Mouse (Mus musculus) megakaryocyte-erythroid progenitor cell, adult 5-6 weeks (primary cell): ENCODE results near the gene Dtx3. TPM values are rescaled to one million over a fixed set of nuclear protein-coding genes. Genes with fewer than 3 reads are reported as not detected.
A peak's percentile ranks its signal among the peaks of the same experiment; 100 is the strongest.

Source experiments
- ATAC-seq: replicated peaks from 2 replicates; pipeline ENCODE4 v1.8.0; 2016; ENCODE audit warnings: mild to moderate bottlenecking, inconsistent platforms; ENCODE audit not compliant: severe bottlenecking, poor library complexity, low FRiP score, low TSS enrichment
- total RNA-seq, 2 experiments: library from RNA; stranded (forward) in 1 of 2; stranded (reverse) in 1 of 2; fragments of 200-1000, 215-1000 nt in 1 of 2; fragments of >200 nt in 1 of 2; fragmentation: Nextera tagmentation in 1 of 2; gene quantifications; 2 replicates each; pipeline ENCODE4 v1.2.3; 2014 to 2017

The Dtx3 gene
- total RNA-seq, 2 experiments from 2014 or later = 28.5 to 160 TPM

DNA sequence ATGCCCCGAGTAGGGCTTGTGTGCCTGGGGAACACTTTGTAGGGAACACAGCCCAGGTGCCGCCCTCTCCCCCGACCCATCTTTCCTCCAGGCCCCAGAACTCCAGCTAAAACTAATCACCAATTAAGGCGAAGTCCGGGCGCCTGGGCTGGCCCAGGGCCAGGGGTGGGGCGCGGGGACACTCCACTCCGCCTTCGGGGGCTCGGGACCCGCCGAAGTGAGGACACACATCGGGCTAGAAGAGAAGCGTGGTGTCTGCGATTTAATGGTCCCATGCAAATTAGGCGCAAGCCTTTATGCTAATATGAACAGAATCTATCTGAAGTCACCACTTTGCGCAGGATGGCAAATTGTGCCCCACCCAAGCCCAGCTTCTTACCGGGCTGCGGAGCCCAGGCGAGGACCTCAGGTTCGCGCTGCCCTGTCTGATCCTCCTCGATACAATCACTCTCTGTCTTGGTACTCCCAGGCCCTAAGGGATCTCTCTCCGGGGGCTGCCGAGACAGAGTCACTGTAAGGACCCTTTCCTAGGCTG lies 6.3 kb downstream of the Dtx3 start:
- peak; percentile 69 for ATAC-seq

DNA sequence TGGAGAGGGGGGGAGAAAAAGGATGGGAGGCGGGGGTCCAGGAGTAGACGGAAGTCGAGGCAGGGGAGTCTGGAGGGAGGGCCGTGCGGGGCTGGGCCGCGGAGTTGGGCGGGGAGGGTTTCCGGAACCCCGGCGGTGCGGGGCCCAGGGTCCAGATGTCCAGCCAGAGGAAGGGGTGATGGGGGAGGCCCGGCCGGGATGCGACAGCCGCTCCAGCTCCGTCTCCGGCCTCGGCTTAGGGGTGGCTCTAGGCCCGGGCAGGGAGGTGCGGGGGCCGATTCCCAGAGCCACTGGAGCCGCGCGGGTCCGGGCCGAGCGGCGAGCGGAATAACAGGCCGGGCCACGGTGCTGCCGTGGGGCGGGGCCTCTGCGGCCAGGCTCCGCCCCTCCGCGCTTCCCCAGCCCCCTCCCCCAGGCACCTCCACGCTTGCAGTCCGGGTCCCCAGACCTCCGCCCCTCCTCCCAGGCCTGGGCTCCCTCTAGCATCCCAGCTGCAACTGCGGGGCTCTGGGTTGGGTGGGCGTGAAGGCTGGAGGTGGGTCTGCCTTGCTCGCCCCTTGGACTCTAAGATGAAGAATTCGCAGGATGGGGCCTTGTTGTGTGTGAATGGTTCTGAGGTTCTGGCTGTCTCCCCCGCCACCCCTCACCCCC lies 6.9 kb downstream of the Dtx3 start:
- ATAC-seq = 0 out of 2 replicates have a peak, but pooled peaks have one; percentile 2

DNA sequence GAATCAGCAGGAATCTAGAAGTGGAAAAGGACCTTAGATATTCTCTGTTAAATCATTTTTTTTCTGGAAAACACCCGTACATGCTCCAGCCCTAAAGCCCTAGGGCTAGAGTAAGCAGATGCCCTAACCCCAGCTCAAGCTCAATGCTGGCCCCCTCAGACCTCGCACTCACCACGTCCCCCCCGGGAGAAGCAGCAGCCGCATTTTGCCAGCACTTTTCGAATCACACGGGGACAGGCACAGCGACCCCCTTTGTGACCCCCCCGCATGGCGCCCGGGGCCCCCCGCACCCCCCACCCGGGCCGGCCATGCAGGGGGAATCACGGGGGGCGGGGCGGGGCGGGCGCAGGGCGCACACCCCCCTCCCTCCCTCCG lies 7.5 kb downstream of the Dtx3 start:
- no peak for ATAC-seq

DNA sequence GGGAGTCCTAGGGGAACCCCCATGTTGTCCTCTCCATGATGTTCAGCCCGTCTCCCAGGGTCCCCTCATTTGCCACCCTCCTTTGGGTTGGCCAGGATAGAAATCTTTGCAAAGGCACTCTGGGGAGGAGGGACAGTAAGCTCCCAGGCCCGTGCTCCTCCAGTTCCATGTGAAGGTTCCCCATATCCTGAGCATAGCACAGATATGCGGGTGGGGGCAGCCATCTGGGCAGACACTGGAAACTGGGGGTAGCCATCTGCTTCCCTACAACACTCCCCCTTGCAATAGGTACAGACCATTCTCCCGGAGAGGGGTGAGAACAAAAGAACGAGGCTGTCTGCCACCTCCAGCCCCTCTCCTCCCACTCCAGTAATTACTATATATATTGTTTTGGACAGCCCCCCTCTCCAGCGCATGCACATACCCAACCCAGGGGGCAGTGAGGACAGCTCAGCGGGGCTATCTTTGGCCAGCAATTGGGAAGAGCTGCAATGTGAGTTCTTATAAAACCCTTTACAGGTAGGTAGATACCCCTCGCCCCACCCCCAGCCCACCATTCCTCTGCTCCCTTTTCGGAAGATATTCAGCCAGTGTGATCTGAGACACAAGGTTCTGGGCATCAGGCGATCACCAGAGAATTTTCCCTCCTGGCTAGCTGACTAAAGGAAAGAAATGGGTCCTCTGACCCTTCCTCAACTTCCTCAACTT lies 8.0 kb downstream of the Dtx3 start:
- ATAC-seq = no peak

DNA sequence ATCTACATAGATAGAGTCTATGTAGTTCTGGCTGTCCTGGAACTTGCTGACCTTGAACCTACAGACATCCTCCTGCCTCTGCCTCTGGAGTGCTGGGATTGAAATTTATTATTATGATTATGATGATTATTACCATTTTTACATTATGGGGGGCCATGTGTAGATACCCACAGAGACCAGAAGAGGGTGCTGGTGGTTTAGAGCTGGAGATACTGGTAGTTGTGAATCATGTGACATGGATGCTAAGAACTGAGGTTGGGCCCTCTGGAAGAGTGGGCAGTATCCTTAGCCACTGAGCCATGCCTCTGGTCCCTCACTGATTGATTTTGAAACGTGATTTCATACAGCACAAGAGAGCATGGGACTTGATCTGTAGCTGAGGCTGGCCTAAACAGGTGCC lies 9.1 kb downstream of the Dtx3 start:
- ATAC-seq = no peak

DNA sequence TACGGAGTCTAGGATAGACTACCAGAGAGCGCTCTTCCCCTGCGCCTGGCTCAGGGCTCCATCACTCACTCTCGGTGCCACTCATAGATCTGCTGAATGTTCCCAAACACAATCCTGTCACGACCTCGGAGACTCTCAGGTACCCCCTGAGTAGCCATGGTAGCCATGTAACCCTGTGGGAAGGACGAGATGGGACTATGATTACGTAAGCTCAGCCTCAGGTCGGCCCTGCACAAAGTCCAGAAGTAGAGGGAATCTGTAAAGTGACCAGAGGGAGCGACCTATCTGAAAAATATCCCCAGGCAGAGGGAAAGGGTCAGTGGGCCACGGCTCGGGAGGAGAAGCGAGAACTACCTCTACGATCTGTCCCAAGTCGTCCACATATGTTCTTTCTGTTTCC lies 10.0 kb downstream of the Dtx3 start:
- ATAC-seq = no peak

DNA sequence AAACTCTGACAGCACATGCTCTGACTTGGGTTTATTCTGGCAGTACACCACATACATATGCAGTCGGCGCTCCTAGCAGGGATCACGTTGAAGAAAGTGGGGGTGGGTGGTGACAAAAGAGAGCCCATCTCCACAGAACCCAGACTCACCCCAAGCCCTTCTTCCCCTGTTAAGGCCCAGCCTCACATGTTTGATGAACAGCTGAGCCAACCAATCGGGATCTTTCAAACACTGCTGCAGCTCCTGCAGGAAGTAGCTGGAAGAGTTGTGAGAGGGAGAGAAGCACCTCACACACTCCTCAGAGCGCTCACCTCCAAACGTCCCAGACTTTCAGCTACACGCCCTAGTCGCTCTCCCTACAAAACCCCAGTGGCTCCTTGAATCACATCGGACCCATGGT lies 10.4 kb downstream of the Dtx3 start:
- no peak for ATAC-seq

DNA sequence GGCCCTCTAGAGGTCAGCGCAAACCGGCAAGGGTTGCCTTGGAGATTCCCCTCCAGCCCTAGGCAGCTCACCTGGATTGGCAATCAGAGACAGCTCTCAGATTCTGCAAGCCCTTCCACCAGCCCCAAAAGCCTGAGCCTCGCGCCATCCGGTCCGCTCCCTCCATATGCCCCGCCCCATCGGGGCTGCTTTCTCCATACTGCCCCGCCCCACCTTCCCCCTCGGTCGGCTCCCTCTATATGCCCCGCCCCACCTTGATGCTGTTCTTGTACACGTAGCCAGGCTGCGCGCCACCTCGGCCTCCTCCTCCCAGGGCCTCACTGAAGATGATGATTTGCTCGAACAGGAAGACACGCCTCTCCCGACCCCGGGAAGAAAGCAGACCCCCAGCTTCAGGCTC lies 11.8 kb downstream of the Dtx3 start:
- ATAC-seq = 0 out of 2 replicates have a peak, but pooled peaks have one; percentile 19

DNA sequence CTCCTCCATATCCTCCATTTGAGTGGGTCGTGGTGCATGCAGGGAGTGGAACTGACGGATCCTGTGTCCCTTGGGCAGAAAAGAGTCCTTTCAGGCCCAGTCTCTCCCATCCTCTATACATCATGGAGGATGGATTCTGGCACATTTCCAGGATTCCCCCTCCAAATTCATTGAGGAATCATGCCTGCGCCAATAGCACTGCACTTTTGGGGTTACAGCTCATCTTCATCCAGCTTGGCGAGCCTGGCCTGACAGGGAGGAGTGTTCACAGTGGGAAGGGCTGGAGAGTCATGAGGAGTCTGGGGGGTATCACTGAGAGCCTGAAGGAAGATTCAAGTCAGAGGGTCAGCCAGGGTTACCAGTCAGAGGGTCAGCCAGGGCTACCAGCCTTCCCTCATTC lies 12.9 kb downstream of the Dtx3 start:
- no peak for ATAC-seq

DNA sequence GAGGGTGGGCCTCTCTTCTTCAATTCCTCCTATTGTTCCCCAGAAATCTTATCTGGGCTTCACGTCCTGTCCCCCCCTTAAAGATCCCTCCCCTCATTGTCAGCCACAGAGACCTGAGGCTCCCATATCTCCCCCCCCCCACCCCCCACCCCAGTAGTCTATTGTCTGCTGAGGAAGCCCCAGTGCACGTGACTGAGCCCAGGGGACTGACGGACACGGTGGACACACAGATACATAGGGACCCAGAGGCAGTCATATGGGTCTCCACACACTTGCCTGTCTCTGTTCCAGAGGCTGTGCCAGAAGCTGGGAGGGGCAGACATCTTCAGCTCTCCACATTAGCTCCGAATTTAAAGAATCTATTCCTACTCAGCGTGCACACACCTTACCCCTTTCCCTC lies 14.0 kb downstream of the Dtx3 start:
- ATAC-seq = no peak

DNA sequence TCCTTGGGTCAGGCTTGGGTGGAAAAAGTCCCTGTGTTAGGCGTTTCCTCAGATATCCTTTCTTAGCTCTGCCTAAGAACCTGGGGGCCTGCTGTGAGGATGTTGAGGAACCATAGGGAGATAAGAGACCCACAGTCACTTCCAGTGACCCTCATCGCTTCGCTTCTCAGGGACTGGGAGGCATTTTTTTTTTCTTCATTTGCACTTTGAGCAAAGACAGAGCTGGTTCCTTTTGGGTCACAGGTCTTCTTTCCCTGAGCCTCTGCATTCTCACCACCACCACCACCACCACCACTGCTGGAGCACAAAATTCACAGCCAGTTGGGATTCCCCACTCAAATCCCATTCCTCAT lies 14.9 kb downstream of the Dtx3 start:
- no peak for ATAC-seq

DNA sequence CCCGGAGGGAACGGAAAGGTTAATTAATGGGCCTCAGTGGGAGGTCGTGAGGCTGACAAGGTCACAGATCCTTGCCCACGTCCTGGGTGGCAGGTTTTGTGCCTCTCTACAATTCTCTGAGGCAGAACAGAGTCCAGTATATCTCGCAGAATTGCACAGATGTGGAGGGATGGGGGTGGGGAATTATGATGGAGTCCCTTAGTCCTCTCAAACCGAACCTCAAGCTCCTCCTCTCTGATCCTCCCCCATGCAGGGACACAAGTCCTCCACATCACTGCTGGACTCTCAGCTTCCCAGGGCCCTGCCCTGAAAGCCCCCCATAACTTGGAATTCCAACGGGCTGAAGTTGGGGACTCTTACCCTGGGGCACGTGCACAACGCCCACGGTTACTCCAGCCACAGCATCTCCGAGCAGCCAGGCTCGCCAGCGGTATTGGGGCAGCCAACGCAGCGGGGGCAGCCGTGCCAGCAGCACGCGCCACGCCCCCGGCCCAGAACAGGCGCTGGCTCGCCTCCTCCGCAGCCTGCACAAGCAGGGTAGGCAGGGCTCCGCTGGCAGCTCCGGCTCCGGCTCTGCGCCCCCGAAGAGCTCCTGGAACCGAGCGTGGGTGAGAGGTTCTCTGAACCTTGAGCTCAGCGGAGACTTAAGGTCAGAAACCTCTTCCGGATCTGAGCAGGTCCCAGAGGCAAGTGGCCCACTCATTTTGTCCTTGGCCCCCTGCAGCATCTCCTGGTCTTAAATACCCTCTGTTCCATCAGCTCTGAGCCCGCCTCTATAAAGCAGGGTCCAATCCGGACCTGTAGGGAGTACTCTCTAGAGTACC lies 15.4 kb downstream of the Dtx3 start, which contains the start of gene Slc26a10:
TSS of gene Slc26a10 (minus strand) at position 775 of the 824 bp plus-strand sequence.
- no peak for ATAC-seq

DNA sequence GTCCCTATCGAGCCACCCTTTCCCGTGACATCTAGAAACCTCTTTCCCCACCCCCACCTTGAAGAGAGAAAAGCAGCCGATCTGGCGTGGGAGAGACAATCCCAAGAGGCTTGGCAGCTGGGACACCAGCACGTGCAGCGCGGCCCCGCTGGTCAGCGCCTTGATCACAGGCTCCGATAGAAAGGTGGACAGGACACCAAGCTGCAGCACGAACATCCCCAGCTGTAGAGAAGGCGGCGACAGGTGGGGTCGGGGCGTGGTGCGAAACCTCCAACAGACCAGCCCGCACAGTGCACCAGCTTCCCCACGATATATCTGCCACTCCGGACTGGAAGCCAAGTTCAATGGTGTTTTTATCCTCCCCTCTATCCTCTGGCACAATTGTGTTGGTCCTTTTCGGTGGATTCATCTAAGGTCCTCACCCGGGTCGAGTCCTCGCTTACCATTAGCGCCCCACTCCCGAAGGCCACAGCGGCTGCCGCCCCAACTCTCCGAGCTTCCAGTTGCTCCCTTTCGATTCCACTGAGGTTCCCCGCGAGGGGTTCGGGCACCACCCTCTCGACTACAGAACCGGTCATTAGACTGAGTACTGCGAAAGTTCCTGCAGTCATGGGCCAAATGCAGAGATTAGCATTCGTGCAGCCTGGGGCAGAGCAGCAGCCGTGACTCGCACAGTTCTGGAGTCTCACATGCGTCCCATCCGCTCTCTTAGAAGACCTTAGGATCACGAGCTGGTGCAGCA lies 17.1 kb downstream of the Dtx3 start:
- peak; percentile 16; the same call in 1 of the 2 replicates for ATAC-seq

DNA sequence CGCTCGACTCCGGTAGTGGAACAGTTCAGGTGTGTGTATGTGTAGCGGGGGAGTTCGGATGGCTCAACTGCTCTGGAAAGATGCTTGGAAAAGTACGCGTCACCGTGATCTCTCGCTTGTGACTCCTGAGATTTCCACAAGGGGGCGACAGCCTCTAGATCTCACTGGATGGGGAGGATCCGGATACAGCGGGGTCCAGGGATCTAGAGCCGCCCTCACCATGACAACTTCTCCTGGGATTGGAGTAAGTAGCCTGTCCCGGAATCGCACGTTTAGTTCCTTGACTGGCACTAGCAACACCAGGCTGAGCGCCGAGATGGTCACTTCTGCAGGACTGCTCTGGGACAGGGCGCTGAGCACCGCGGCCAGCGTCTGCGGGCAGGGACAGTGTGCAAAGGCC lies 17.8 kb downstream of the Dtx3 start:
- peak; percentile 59 for ATAC-seq

DNA sequence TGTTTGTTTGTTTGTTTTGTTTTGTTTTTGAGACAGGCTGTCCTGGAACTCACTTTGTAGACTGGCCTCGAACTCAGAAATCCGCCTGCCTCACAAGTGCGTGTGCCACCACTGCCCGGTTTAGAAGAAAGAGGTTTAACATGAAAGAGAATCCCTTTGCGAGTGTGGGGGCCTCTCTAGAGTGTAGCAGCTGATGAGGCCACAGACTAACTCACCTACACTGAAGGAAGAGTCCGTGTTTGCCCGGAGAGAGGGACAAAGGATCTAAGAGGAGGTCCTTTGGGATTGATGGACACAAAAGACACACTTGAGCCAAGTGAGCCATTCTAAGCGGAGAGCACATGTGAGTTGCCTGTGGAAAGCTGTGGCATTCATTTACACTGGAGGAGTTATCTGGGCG lies 18.3 kb downstream of the Dtx3 start:
- no peak for ATAC-seq

DNA sequence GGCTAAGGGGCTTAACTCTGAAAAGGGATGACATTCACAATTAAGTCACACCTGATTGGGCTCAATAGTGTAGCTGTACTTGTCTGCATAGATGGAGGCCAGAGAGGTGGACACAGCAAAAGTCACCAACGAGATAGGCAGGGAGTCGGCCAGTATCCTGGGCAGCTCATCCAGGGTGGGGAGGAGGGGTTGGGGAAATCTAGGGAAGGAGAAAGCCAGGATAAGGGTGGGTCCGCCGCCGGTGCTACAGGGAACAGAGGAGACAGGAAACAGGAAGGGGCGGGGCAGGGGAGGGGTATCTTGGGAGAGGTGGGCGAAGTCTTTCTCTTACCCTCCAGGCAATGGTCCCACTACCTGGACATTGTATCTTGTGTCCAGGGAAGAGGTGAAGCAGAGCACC lies 18.8 kb downstream of the Dtx3 start:
- ATAC-seq = no peak

DNA sequence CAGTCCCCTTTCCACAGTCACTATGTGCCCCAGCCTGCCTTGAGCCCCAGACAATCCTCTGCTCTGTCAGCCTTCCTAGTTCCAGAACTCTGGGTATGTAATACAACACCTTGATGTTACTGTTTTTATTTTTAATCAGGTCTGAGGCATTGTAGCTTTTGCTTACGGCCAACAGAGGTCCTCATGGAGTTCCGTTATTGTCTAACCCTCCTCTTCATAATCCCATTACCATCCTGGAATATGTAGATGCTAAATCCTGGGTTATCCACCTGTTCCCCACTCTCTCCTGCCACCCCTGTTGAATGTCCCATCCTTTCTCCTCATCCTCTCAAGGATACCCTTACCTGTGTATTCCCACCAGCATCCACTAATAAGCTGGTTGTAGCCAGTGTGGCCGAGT lies 19.3 kb downstream of the Dtx3 start:
- no peak for ATAC-seq

DNA sequence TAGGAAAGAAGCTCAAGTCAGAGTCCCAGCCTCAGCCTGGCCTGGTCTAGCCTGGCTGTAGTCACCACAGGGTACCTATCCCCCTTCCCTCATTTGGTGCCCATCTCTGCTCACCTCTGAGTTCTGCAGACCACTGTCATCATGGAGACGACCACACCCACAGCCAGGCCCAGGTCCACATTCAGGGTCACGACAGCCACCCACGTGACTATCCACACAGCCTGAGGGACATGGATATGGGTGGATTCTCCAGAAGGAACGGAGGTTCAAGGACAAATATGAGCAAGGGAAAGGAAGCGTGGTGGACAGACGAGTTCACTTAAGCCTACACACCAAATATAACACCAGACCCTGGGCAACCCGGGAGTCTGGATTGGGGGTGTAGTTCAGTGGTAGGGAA lies 21.4 kb downstream of the Dtx3 start:
- ATAC-seq = no peak

DNA sequence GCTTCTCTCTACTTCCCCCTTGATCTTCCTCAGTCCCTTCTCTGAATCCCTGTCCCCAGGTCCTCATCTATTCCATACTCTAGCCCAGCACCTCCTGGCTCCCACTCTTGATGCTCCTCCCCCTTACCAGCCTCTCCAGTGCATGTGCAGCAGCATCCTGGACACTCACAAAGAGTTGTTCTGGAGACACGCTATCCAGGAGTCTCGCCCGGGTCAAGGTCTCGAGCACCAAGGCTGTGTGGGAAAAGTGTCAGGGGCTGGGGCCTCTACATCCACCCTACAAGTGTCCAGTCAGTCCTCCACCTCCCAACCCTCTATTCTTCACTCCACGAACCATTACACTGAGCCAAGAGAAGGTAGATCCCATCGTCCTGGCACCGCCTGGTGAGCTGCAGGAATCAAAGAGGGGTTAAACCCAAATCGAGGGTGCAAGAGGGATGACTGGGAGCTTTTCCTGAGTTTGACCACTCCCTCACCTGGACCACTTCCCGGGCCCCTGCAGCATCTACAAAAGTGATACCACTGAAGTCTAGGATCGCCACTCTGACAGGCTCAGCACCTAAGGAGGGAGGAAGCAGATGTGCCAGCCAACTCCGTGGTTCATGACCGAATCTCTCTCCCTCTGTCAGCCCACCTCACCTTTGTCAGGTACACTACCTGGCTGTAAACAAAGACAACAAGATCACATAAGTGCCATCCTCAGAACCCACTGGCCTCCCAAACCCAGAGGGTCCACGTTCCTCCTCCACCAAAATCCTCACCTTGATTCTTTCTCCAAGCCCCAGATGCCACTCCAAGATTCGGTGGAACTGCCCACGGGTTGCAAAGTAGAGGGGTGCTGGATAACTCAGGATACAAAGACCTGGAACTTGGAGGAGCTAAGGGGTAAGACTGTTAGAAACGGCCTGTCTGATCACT lies 22.1 kb downstream of the Dtx3 start:
- ATAC-seq = no peak
